Mouse (Mus musculus) right cerebral cortex, postnatal 4 days (tissue): ENCODE measurements at regions not wholly inside any gene's neighbourhood (a gene's known extent, or its start where the extent isn't known, plus 50 kb on each side); places are given as distances from the start of the nearest gene placed in this dataset.
"Not testable (repeated sequence)": the region's sequence is repeated elsewhere in the genome, so short reads cannot be mapped to it uniquely, and the experiment has no call there.

Experiments
- DNase-seq: peaks from one replicate; pipeline ENCODE4 v3.0.0-alpha.2; 2022

GRCm38 (mm10) chr10:117472568-117472930 is 92.7 kb upstream of the Cpsf6 start:
- no peak for DNase-seq

GRCm38 (mm10) chr10:117471818-117472567 is 92.2 kb upstream of the Cpsf6 start:
- no peak for DNase-seq

- DNase-seq = no peak
Measured at GRCm38 (mm10) chr10:117471036-117471817, 91.4 kb upstream of the Cpsf6 start.

GRCm38 (mm10) chr10:117470481-117470880 is 90.7 kb upstream of the Cpsf6 start:
- DNase-seq = no peak

GRCm38 (mm10) chr10:117469573-117470090 is 89.8 kb upstream of the Cpsf6 start:
- no peak for DNase-seq

GRCm38 (mm10) chr10:117468931-117469572 is 89.2 kb upstream of the Cpsf6 start:
- DNase-seq = no peak

GRCm38 (mm10) chr10:117468381-117468780 is 88.6 kb upstream of the Cpsf6 start:
- no peak for DNase-seq

- no peak for DNase-seq
Measured at GRCm38 (mm10) chr10:117467161-117467560, 87.3 kb upstream of the Cpsf6 start.

GRCm38 (mm10) chr10:117466391-117466790 is 86.6 kb upstream of the Cpsf6 start:
- DNase-seq = no peak

GRCm38 (mm10) chr10:117465671-117466250 is 85.9 kb upstream of the Cpsf6 start:
- DNase-seq = no peak

GRCm38 (mm10) chr10:117465058-117465660 is 85.3 kb upstream of the Cpsf6 start:
- DNase-seq = no peak

GRCm38 (mm10) chr10:117464331-117464730 is 84.5 kb upstream of the Cpsf6 start:
- DNase-seq = not testable (repeated sequence)

- DNase-seq = no peak
Measured at GRCm38 (mm10) chr10:117463636-117464035, 83.8 kb upstream of the Cpsf6 start.

- DNase-seq = no peak
Measured at GRCm38 (mm10) chr10:117462921-117463320, 83.1 kb upstream of the Cpsf6 start.

GRCm38 (mm10) chr10:117461791-117462516 is 82.1 kb upstream of the Cpsf6 start:
- DNase-seq = no peak

- no peak for DNase-seq
Measured at GRCm38 (mm10) chr10:117461261-117461660, 81.4 kb upstream of the Cpsf6 start.

GRCm38 (mm10) chr10:117460366-117460730 is 80.5 kb upstream of the Cpsf6 start:
- DNase-seq = no peak

- DNase-seq = no peak
Measured at GRCm38 (mm10) chr10:117459651-117460365, 80.0 kb upstream of the Cpsf6 start.

- no peak for DNase-seq
Measured at GRCm38 (mm10) chr10:117459041-117459475, 79.2 kb upstream of the Cpsf6 start.

- no peak for DNase-seq
Measured at GRCm38 (mm10) chr10:117458271-117459040, 78.6 kb upstream of the Cpsf6 start.

GRCm38 (mm10) chr10:117457701-117457950 is 77.8 kb upstream of the Cpsf6 start:
- no peak for DNase-seq
